Mouse (Mus musculus): ENCODE data around the gene Gm20671.

DNA sequence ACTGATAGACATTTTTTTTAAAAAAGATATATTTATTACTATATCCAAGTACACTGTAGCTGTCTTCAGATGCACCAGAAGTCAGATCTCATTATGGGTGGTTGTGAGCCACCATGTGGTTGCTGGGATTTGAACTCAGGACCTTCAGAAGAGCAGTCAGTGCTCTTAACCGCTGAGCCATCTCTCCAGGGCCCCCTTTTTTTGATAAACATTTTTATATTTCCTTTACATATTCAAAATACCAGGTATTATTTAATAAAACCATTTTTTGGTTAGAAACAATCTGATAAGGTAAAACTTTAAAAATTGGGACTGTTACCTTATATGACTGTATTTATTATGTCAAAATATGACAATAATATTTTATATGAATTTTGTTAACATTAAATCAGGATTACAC is 34.2 kb upstream of the Gm20671 start:
- TF ChIP-seq POLR2A (IDR thresholded peaks at IDR 0.05; ENCODE audit: borderline replicate concordance, control insufficient read depth, low read depth, low read length): no peak
- TF ChIP-seq CTCF (IDR thresholded peaks at IDR 0.05; ENCODE audit: control insufficient read depth, insufficient read depth, low read length): no peak
